Mouse (Mus musculus) limb, embryonic 12.5 days (tissue): ENCODE results near the gene Ttc29. TPM values are rescaled to one million over a fixed set of nuclear protein-coding genes. Genes with fewer than 3 reads are reported as not detected.

Source experiments
- ATAC-seq: fragments of 200-750 bp; cut with Nextera tagmentation; 2 replicates; pipeline ENCODE4 v1.8.0; 2017; ENCODE audit warnings: low read depth, moderate TSS enrichment; ENCODE audit not compliant: insufficient number of reproducible peaks, insufficient read depth, low FRiP score, low TSS enrichment
- H3K27ac ChIP-seq: fragments of 300-500 bp; sonication (generic); 2 replicates; pipeline ENCODE4 v1.5.1; 2016; ENCODE audit warnings: mild to moderate bottlenecking, moderate library complexity
- H3K27me3 ChIP-seq: fragments of 300-500 bp; sonication (generic); 2 replicates; pipeline ENCODE4 v1.6.1; 2016; ENCODE audit warnings: mild to moderate bottlenecking, moderate library complexity
- H3K36me3 ChIP-seq: fragments of 300-500 bp; sonication (generic); 2 replicates; pipeline ENCODE4 v1.6.1; 2016; ENCODE audit warnings: mild to moderate bottlenecking, moderate library complexity
- H3K4me1 ChIP-seq: fragments of 300-500 bp; sonication (generic); replicated peaks from 2 replicates; pipeline ENCODE4 v1.6.1; 2016
- H3K4me2 ChIP-seq: fragments of 300-500 bp; sonication (generic); 2 replicates; pipeline ENCODE4 v1.6.1; 2016; ENCODE audit warnings: mild to moderate bottlenecking, moderate library complexity
- H3K4me3 ChIP-seq: fragments of 300-500 bp; sonication (generic); replicated peaks from 2 replicates; pipeline ENCODE4 v1.5.1; 2016; ENCODE audit warnings: mild to moderate bottlenecking
- H3K9ac ChIP-seq: fragments of 300-500 bp; sonication (generic); replicated peaks from 2 replicates; pipeline ENCODE4 v1.6.1; 2016; ENCODE audit warnings: mild to moderate bottlenecking, moderate library complexity
- H3K9me3 ChIP-seq: fragments of 300-500 bp; sonication (generic); 2 replicates; pipeline ENCODE4 v1.6.1; 2016; ENCODE audit warnings: mild to moderate bottlenecking, moderate library complexity
- WGBS: fragments of 180-500 bp; shearing (Covaris S2); methylation state at CpG from one replicate; pipeline ENCODE4 v1.1.7; 2016; 5-methylcytosine and 5-hydroxymethylcytosine counted together
- polyA plus RNA-seq: library from polyadenylated mRNA; unstranded; fragments of >200 nt; fragmentation: Nextera tagmentation; extraction: Ambion mirVana; gene quantifications from 2 replicates; pipeline ENCODE4 v1.2.1, GENCODE M21; 2016

Gene Ttc29
- polyA plus RNA-seq, 1 experiment from 2014 or later = not detected

- Histone ChIP-seq H3K9ac (no peak overlapping the region), H3K4me3 (no peak overlapping the region), H3K9me3 (no peaks in the 10 kb centered on the region), H3K4me1 (no peaks in the 10 kb centered on the region), H3K4me2 (no peak overlapping the region), H3K27me3 (no peaks in the 10 kb centered on the region), H3K27ac (no peak overlapping the region), H3K36me3 (no peaks in the 10 kb centered on the region)
- WGBS = 81% methylated on average over 7 of the region's 7 CpGs
- ATAC-seq = no peak
Measured at GRCm38 (mm10) chr8:78233708-78234201, 20.7 kb downstream of the Ttc29 start.

- Histone ChIP-seq H3K9ac (no peak overlapping the region), H3K4me3 (no peak overlapping the region), H3K27ac (no peak overlapping the region), H3K9me3 (no peaks in the 10 kb centered on the region), H3K4me1 (no peaks in the 10 kb centered on the region), H3K36me3 (no peaks in the 10 kb centered on the region), H3K27me3 (no peaks in the 10 kb centered on the region), H3K4me2 (no peak overlapping the region)
- 63% methylated on average over 6 of the region's 6 CpGs for whole genome bisulfite sequencing
- no peak for ATAC-seq
Measured at GRCm38 (mm10) chr8:78237972-78238675, 25.0 kb downstream of the Ttc29 start.

- 56% methylated on average over 3 of the region's 3 CpGs for WGBS
- no peak for ATAC-seq
- H3K4me2 ChIP-seq = no peak overlapping the region
- H3K27ac ChIP-seq = no peak overlapping the region
- no peaks in the 10 kb centered on the region for H3K4me1 ChIP-seq
- H3K27me3 ChIP-seq = no peaks in the 10 kb centered on the region
- H3K4me3 ChIP-seq = no peak overlapping the region
- no peak overlapping the region for H3K9ac ChIP-seq
- no peaks in the 10 kb centered on the region for H3K36me3 ChIP-seq
- H3K9me3 ChIP-seq = no peaks in the 10 kb centered on the region
Measured at GRCm38 (mm10) chr8:78251115-78251514, 38.0 kb downstream of the Ttc29 start.

- Histone ChIP-seq H3K9ac (no peak overlapping the region), H3K9me3 (no peaks in the 10 kb centered on the region), H3K4me3 (no peak overlapping the region), H3K4me1 (no peaks in the 10 kb centered on the region), H3K36me3 (no peaks in the 10 kb centered on the region), H3K27me3 (no peaks in the 10 kb centered on the region), H3K4me2 (no peak overlapping the region), H3K27ac (no peak overlapping the region)
- 89% methylated on average over 4 of the region's 4 CpGs for WGBS
- ATAC-seq = no peak
Measured at GRCm38 (mm10) chr8:78254374-78254773, 41.3 kb downstream of the Ttc29 start.

- 84% methylated on average over 3 of the region's 3 CpGs for WGBS
- Histone ChIP-seq H3K4me3 (no peak overlapping the region), H3K4me2 (no peak overlapping the region), H3K4me1 (no peaks in the 10 kb centered on the region), H3K9me3 (no peaks in the 10 kb centered on the region), H3K27me3 (no peaks in the 10 kb centered on the region), H3K27ac (no peak overlapping the region), H3K36me3 (no peaks in the 10 kb centered on the region), H3K9ac (no peak overlapping the region)
- no peak for ATAC-seq
Measured at GRCm38 (mm10) chr8:78255011-78255410, 41.9 kb downstream of the Ttc29 start.

- H3K4me3 ChIP-seq = no peak overlapping the region
- ATAC-seq = no peak
- H3K9ac ChIP-seq = no peak overlapping the region
- H3K4me2 ChIP-seq = no peak overlapping the region
- WGBS = 14% methylated on average over 5 of the region's 5 CpGs
- H3K27me3 ChIP-seq = no peaks in the 10 kb centered on the region
- H3K9me3 ChIP-seq = no peaks in the 10 kb centered on the region
- H3K4me1 ChIP-seq = peaks cover 21% of the 10 kb centered on the region
- H3K36me3 ChIP-seq = no peaks in the 10 kb centered on the region
- no peak overlapping the region for H3K27ac ChIP-seq
Measured at GRCm38 (mm10) chr8:78265506-78265905, 52.4 kb downstream of the Ttc29 start.

GRCm38 (mm10) chr8:78266231-78266630 lies 53.1 kb downstream of the Ttc29 start:
- peaks cover 22% of the 10 kb centered on the region for H3K4me1 ChIP-seq
- no peaks in the 10 kb centered on the region for H3K9me3 ChIP-seq
- H3K9ac ChIP-seq = no peak overlapping the region
- no peak overlapping the region for H3K4me3 ChIP-seq
- H3K27ac ChIP-seq = no peak overlapping the region
- ATAC-seq = no peak
- no peak overlapping the region for H3K4me2 ChIP-seq
- H3K27me3 ChIP-seq = no peaks in the 10 kb centered on the region
- H3K36me3 ChIP-seq = no peaks in the 10 kb centered on the region
- WGBS = 8% methylated on average over 3 of the region's 3 CpGs

GRCm38 (mm10) chr8:78267894-78268411 lies 54.9 kb downstream of the Ttc29 start:
- 0 out of 2 replicates have a peak overlapping the region, but pooled peaks have one; percentile 14 for H3K27ac ChIP-seq
- peak overlapping the region; percentile 13; the same call in 1 of the 2 replicates for H3K4me2 ChIP-seq
- no peak overlapping the region for H3K4me3 ChIP-seq
- H3K36me3 ChIP-seq = no peaks in the 10 kb centered on the region
- whole genome bisulfite sequencing = 3% methylated on average over 7 of the region's 7 CpGs
- ATAC-seq = peak; percentile 47; the same call in 1 of the 2 replicates
- no peak overlapping the region for H3K9ac ChIP-seq
- H3K9me3 ChIP-seq = no peaks in the 10 kb centered on the region
- H3K27me3 ChIP-seq = no peaks in the 10 kb centered on the region
- H3K4me1 ChIP-seq = peaks cover 34% of the 10 kb centered on the region

- Histone ChIP-seq H3K4me1 (peaks cover 34% of the 10 kb centered on the region), H3K9me3 (no peaks in the 10 kb centered on the region), H3K4me2 (no peak overlapping the region), H3K4me3 (no peak overlapping the region), H3K36me3 (no peaks in the 10 kb centered on the region), H3K9ac (no peak overlapping the region), H3K27me3 (no peaks in the 10 kb centered on the region), H3K27ac (no peak overlapping the region)
- ATAC-seq = no peak
- WGBS = 79% methylated on average over 10 of the region's 10 CpGs
Measured at GRCm38 (mm10) chr8:78269281-78269680, 56.2 kb downstream of the Ttc29 start.

GRCm38 (mm10) chr8:78271391-78271790 lies 58.3 kb downstream of the Ttc29 start:
- H3K4me2 ChIP-seq = no peak overlapping the region
- no peaks in the 10 kb centered on the region for H3K36me3 ChIP-seq
- H3K27me3 ChIP-seq = no peaks in the 10 kb centered on the region
- H3K27ac ChIP-seq = 0 out of 2 replicates have a peak overlapping the region, but pooled peaks have one; percentile 4
- 34% methylated on average over 5 of the region's 5 CpGs for WGBS
- H3K9ac ChIP-seq = no peak overlapping the region
- H3K4me1 ChIP-seq = peaks cover 30% of the 10 kb centered on the region
- no peaks in the 10 kb centered on the region for H3K9me3 ChIP-seq
- no peak overlapping the region for H3K4me3 ChIP-seq
- ATAC-seq = no peak

- Histone ChIP-seq H3K4me2 (no peak overlapping the region), H3K27me3 (no peaks in the 10 kb centered on the region), H3K9ac (no peak overlapping the region), H3K9me3 (no peaks in the 10 kb centered on the region), H3K27ac (no peak overlapping the region), H3K36me3 (no peaks in the 10 kb centered on the region), H3K4me1 (peaks cover 16% of the 10 kb centered on the region), H3K4me3 (no peak overlapping the region)
- WGBS = 87% methylated on average over 8 of the region's 8 CpGs
- ATAC-seq = no peak
Measured at GRCm38 (mm10) chr8:78276120-78276519, 63.0 kb downstream of the Ttc29 start.
